Mouse (Mus musculus) thymus, adult 2 months (tissue): ENCODE data around the gene Ift43.

ENCODE experiments used
- CTCF ChIP-seq: fragments of 200-500 bp; IDR thresholded peaks from 2 replicates; pipeline ENCODE4 v1.5.1; 2012; ENCODE audit warnings: mild to moderate bottlenecking, control low read depth, low read length, moderate library complexity, borderline replicate concordance; ENCODE audit not compliant: control insufficient read depth, poor library complexity, insufficient read depth; ENCODE audit errors: extremely low read depth
- POLR2A ChIP-seq: fragments of 200-500 bp; IDR thresholded peaks from 2 replicates; pipeline ENCODE4 v1.6.1; 2012; ENCODE audit warnings: mild to moderate bottlenecking, low read length, control low read depth, moderate library complexity; ENCODE audit not compliant: control insufficient read depth, poor library complexity, insufficient read depth; ENCODE audit errors: extremely low read depth

DNA sequence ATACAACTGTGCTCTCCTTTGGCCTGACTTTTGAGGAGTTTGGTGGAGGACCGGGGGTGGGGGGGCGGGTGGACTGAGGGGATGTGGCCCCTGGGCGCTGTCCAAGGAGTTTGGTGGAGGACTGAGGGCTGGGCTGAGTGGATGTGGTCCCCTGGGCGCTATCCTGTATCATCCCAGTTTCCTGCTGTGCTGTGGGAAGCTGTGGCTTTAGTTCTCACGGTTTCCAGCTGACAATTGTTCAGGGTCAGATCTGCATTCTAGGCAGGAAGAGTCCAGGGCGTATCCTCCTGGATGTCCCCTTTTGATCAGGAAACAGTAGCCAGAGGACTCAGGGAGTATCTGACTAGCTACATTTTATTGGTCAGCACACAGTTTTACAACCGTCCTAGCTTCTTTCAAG lies 5.7 kb downstream of the Ift43 start:
- TF ChIP-seq POLR2A, result no peak
- no peak for TF ChIP-seq CTCF
